Mouse (Mus musculus) MEL (cell line): ENCODE measurements around the gene Mta1. TPM values are rescaled to one million over a fixed set of nuclear protein-coding genes. Genes with fewer than 3 reads are reported as not detected.
A peak's percentile ranks its signal among the peaks of the same experiment; 100 is the strongest.

Experiments used
- DNase-seq: peaks from one replicate; pipeline ENCODE4 v3.0.0; 2011; ENCODE audit warnings: low read depth, low spot score
- H3K27ac ChIP-seq: 2 replicates; pipeline ENCODE4 v1.5.1; 2012; ENCODE audit warnings: low read depth, mild to moderate bottlenecking, control low read depth, low read length, moderate library complexity; ENCODE audit not compliant: control insufficient read depth
- H3K27me3 ChIP-seq, 2 experiments: fragments of 150-350 bp in 1 of 2; sonication (generic) in 1 of 2; 2 replicates each; pipeline ENCODE4 v1.6.1; 2012; ENCODE audit warnings: low read length in 2 of 2, mild to moderate bottlenecking in 2 of 2, improper control_type of control experiment in 1 of 2, moderate library complexity in 1 of 2; ENCODE audit not compliant: insufficient read depth in 2 of 2, control insufficient read depth in 1 of 2
- H3K36me3 ChIP-seq, 2 experiments: 2 replicates each; pipeline ENCODE4 v1.6.1; 2012 to 2014; ENCODE audit warnings: low read length in 2 of 2, improper control_type of control experiment in 1 of 2, inconsistent platforms in 1 of 2, mild to moderate bottlenecking in 1 of 2; ENCODE audit not compliant: insufficient read depth in 2 of 2, control insufficient read depth in 1 of 2
- H3K4me1 ChIP-seq, 2 experiments: fragments of 150-350 bp in 1 of 2; sonication (generic) in 1 of 2; 2 replicates each; pipeline ENCODE4 v1.6.1; 2012; ENCODE audit warnings: low read length in 2 of 2, improper control_type of control experiment in 1 of 2, mild to moderate bottlenecking in 1 of 2; ENCODE audit not compliant: insufficient read depth in 2 of 2, control insufficient read depth in 1 of 2
- H3K4me3 ChIP-seq, 2 experiments: fragments of 150-350 bp in 1 of 2; sonication (generic) in 1 of 2; 2 replicates each; pipeline ENCODE4 v1.5.1; 2012; ENCODE audit warnings: low read depth in 2 of 2, low read length in 2 of 2, mild to moderate bottlenecking in 2 of 2, moderate library complexity in 2 of 2, control low read depth in 1 of 2, improper control_type of control experiment in 1 of 2; ENCODE audit not compliant: control insufficient read depth in 1 of 2, insufficient read depth in 1 of 2
- H3K79me2 ChIP-seq: 2 replicates; pipeline ENCODE4 v1.6.1; 2012; ENCODE audit warnings: mild to moderate bottlenecking, low read length, moderate library complexity; ENCODE audit not compliant: control insufficient read depth, poor library complexity, insufficient read depth
- H3K9ac ChIP-seq: 2 replicates; pipeline ENCODE4 v1.6.1; 2012; ENCODE audit warnings: low read depth, mild to moderate bottlenecking, control low read depth, low read length, moderate library complexity; ENCODE audit not compliant: control insufficient read depth, poor library complexity, severe bottlenecking
- H3K9me3 ChIP-seq: fragments of 150-350 bp; sonication (generic); replicated peaks from 2 replicates; pipeline ENCODE4 v1.6.1; 2012; ENCODE audit warnings: mild to moderate bottlenecking, low read length, improper control_type of control experiment, moderate library complexity; ENCODE audit not compliant: insufficient read depth
- BHLHE40 ChIP-seq: IDR thresholded peaks from 2 replicates; pipeline ENCODE4 v1.6.1; 2012; ENCODE audit warnings: low read depth, mild to moderate bottlenecking, inconsistent platforms, low read length, improper control_type of control experiment, borderline replicate concordance
- CHD1 ChIP-seq: IDR thresholded peaks from 2 replicates; pipeline ENCODE4 v1.6.1; 2012; ENCODE audit warnings: low read depth, mild to moderate bottlenecking, inconsistent platforms, low read length, improper control_type of control experiment
- CHD2 ChIP-seq: IDR thresholded peaks from 2 replicates; pipeline ENCODE4 v1.6.1; 2011; ENCODE audit warnings: low read length, improper control_type of control experiment
- CTCF ChIP-seq, 3 experiments: IDR thresholded peaks in 2 of 3; conservative IDR thresholded peaks in 1 of 3; 2 replicates each; pipeline ENCODE4 v1.5.1; 2011 to 2012; ENCODE audit warnings: low read length in 3 of 3, low read depth in 2 of 3, mild to moderate bottlenecking in 2 of 3, improper control_type of control experiment in 1 of 3, inconsistent platforms in 1 of 3, mixed read lengths in 1 of 3, moderate library complexity in 1 of 3; ENCODE audit not compliant: control insufficient read depth in 1 of 3, insufficient read depth in 1 of 3, poor library complexity in 1 of 3, severe bottlenecking in 1 of 3
- E2F4 ChIP-seq: IDR thresholded peaks from 2 replicates; pipeline ENCODE4 v1.6.1; 2011; ENCODE audit warnings: low read depth, low read length, improper control_type of control experiment, borderline replicate concordance
- ELF1 ChIP-seq: IDR thresholded peaks from 2 replicates; pipeline ENCODE4 v1.6.1; 2014; ENCODE audit warnings: low read depth, mild to moderate bottlenecking, inconsistent platforms, low read length, improper control_type of control experiment, moderate library complexity
- EP300 ChIP-seq, 2 experiments: IDR thresholded peaks; 2 replicates each; pipeline ENCODE4 v1.6.1; 2011; ENCODE audit warnings: improper control_type of control experiment in 2 of 2, low read length in 2 of 2, low read depth in 1 of 2, mild to moderate bottlenecking in 1 of 2
- ETS1 ChIP-seq: IDR thresholded peaks from 2 replicates; pipeline ENCODE4 v1.6.1; 2012; ENCODE audit warnings: low read depth, mild to moderate bottlenecking, inconsistent platforms, low read length, improper control_type of control experiment, moderate library complexity
- GABPA ChIP-seq: IDR thresholded peaks from 2 replicates; pipeline ENCODE4 v1.6.1; 2012; ENCODE audit warnings: low read depth, mild to moderate bottlenecking, inconsistent platforms, low read length, improper control_type of control experiment, moderate library complexity
- GATA1 ChIP-seq: IDR thresholded peaks from 2 replicates; pipeline ENCODE4 v1.6.1; 2011; ENCODE audit warnings: low read depth, low read length, improper control_type of control experiment
- HCFC1 ChIP-seq: IDR thresholded peaks from 2 replicates; pipeline ENCODE4 v1.6.1; 2012; ENCODE audit warnings: low read depth, mild to moderate bottlenecking, inconsistent platforms, low read length, improper control_type of control experiment, moderate library complexity
- JUND ChIP-seq: IDR thresholded peaks from 2 replicates; pipeline ENCODE4 v1.6.1; 2011; ENCODE audit warnings: low read depth, mild to moderate bottlenecking, improper control_type of control experiment, low read length
- KAT2A ChIP-seq: conservative IDR thresholded peaks from 2 replicates; pipeline ENCODE4 v1.6.1; 2012; ENCODE audit warnings: low read depth, low read length, improper control_type of control experiment, inconsistent platforms
- MAFK ChIP-seq: IDR thresholded peaks from 2 replicates; pipeline ENCODE4 v1.6.1; 2011; ENCODE audit warnings: low read depth, mild to moderate bottlenecking, low read length, improper control_type of control experiment, borderline replicate concordance
- MAX ChIP-seq: IDR thresholded peaks from 2 replicates; pipeline ENCODE4 v1.6.1; 2011; ENCODE audit warnings: low read length, improper control_type of control experiment
- MAZ ChIP-seq: IDR thresholded peaks from 2 replicates; pipeline ENCODE4 v1.6.1; 2012; ENCODE audit warnings: low read depth, mild to moderate bottlenecking, inconsistent platforms, low read length, improper control_type of control experiment
- MEF2A ChIP-seq: IDR thresholded peaks from 2 replicates; pipeline ENCODE4 v1.6.1; 2014; ENCODE audit warnings: low read depth, mild to moderate bottlenecking, inconsistent platforms, low read length, improper control_type of control experiment; ENCODE audit not compliant: poor library complexity, insufficient replicate concordance, severe bottlenecking; ENCODE audit errors: extremely low read depth
- MXI1 ChIP-seq: IDR thresholded peaks from 2 replicates; pipeline ENCODE4 v1.6.1; 2011; ENCODE audit warnings: mild to moderate bottlenecking, low read depth, low read length, improper control_type of control experiment
- MYB ChIP-seq: IDR thresholded peaks from 2 replicates; pipeline ENCODE4 v1.6.1; 2011; ENCODE audit warnings: mild to moderate bottlenecking, low read depth, low read length, improper control_type of control experiment
- MYC ChIP-seq: IDR thresholded peaks from 2 replicates; pipeline ENCODE4 v1.6.1; 2011; ENCODE audit warnings: low read depth, mild to moderate bottlenecking, low read length, improper control_type of control experiment, moderate library complexity
- NRF1 ChIP-seq: IDR thresholded peaks from 2 replicates; pipeline ENCODE4 v1.6.1; 2014; ENCODE audit warnings: low read depth, mild to moderate bottlenecking, inconsistent platforms, low read length, improper control_type of control experiment, moderate library complexity; ENCODE audit not compliant: poor library complexity, insufficient read depth, severe bottlenecking
- POLR2AphosphoS2 ChIP-seq: IDR thresholded peaks from 2 replicates; pipeline ENCODE4 v1.6.1; 2011; ENCODE audit warnings: low read length, improper control_type of control experiment
- POLR2AphosphoS5 ChIP-seq: IDR thresholded peaks from 2 replicates; pipeline ENCODE4 v1.6.1; 2012; ENCODE audit warnings: low read depth, borderline replicate concordance, mild to moderate bottlenecking, inconsistent platforms, low read length, moderate library complexity, mixed read lengths
- RAD21 ChIP-seq: IDR thresholded peaks from 2 replicates; pipeline ENCODE4 v1.6.1; 2011; ENCODE audit warnings: mild to moderate bottlenecking, low read depth, low read length, improper control_type of control experiment
- RCOR1 ChIP-seq: IDR thresholded peaks from 2 replicates; pipeline ENCODE4 v1.6.1; 2012; ENCODE audit warnings: low read depth, mild to moderate bottlenecking, inconsistent platforms, low read length, improper control_type of control experiment
- SIN3A ChIP-seq: IDR thresholded peaks from 2 replicates; pipeline ENCODE4 v1.6.1; 2012; ENCODE audit warnings: low read length, improper control_type of control experiment, inconsistent platforms
- TAL1 ChIP-seq: IDR thresholded peaks from 2 replicates; pipeline ENCODE4 v1.6.1; 2012; ENCODE audit warnings: mild to moderate bottlenecking, inconsistent platforms, low read length, moderate library complexity, mixed read lengths
- TCF12 ChIP-seq: IDR thresholded peaks from 2 replicates; pipeline ENCODE4 v1.6.1; 2014; ENCODE audit warnings: low read depth, mild to moderate bottlenecking, inconsistent platforms, low read length, improper control_type of control experiment, moderate library complexity
- UBTF ChIP-seq: IDR thresholded peaks from 2 replicates; pipeline ENCODE4 v1.6.1; 2012; ENCODE audit warnings: low read depth, mild to moderate bottlenecking, inconsistent platforms, low read length, improper control_type of control experiment, moderate library complexity, borderline replicate concordance; ENCODE audit not compliant: insufficient read depth
- USF1 ChIP-seq: IDR thresholded peaks from 2 replicates; pipeline ENCODE4 v1.6.1; 2014; ENCODE audit warnings: low read depth, mild to moderate bottlenecking, inconsistent platforms, low read length, improper control_type of control experiment, moderate library complexity
- USF2 ChIP-seq, 2 experiments: IDR thresholded peaks; 2 replicates each; pipeline ENCODE4 v1.6.1; 2011 to 2012; ENCODE audit warnings: improper control_type of control experiment in 2 of 2, low read length in 2 of 2, borderline replicate concordance in 1 of 2, inconsistent platforms in 1 of 2, low read depth in 1 of 2, mild to moderate bottlenecking in 1 of 2; ENCODE audit not compliant: insufficient read depth in 1 of 2
- ZC3H11A ChIP-seq: IDR thresholded peaks from 2 replicates; pipeline ENCODE4 v1.6.1; 2012; ENCODE audit warnings: low read depth, mild to moderate bottlenecking, inconsistent platforms, low read length, improper control_type of control experiment
- ZKSCAN1 ChIP-seq: IDR thresholded peaks from 2 replicates; pipeline ENCODE4 v1.6.1; 2012; ENCODE audit warnings: low read depth, mild to moderate bottlenecking, inconsistent platforms, low read length, improper control_type of control experiment, moderate library complexity
- ZNF384 ChIP-seq: IDR thresholded peaks from 2 replicates; pipeline ENCODE4 v1.6.1; 2012; ENCODE audit warnings: low read depth, mild to moderate bottlenecking, inconsistent platforms, low read length, improper control_type of control experiment
- polyA plus RNA-seq, 2 experiments: library from polyadenylated mRNA; stranded (reverse) in 1 of 2; unstranded in 1 of 2; fragments of >175 nt in 1 of 2; fragments of >200 nt in 1 of 2; gene quantifications; 2 replicates each; pipeline versions ENCODE4 v1.2.1 to v1.2.4; 2012; ENCODE audit warnings: low replicate concordance in 2 of 2, low read depth in 1 of 2; ENCODE audit not compliant: insufficient read length in 2 of 2, insufficient read depth in 1 of 2, missing spikeins in 1 of 2
- total RNA-seq: library from RNA; depleted of rRNA; stranded (reverse); fragments of 300-350 nt; gene quantifications from 2 replicates; pipeline ENCODE4 v1.2.3, GENCODE M21; 2012

Mta1 gene
- total and polyA plus RNA-seq, 3 experiments = 69.0 to 410 (median 99.5) TPM

GRCm38 (mm10) chr12:113140616-113141411, 42.7 kb downstream of the Mta1 start:
- H3K9ac ChIP-seq = peak overlapping the region; percentile 70
- peak overlapping the region; percentile 29 for H3K27ac ChIP-seq
- H3K79me2 ChIP-seq = peaks cover 2% of the 10 kb centered on the region; the same call in 1 of the 2 replicates
- peaks cover 0 to 21% of the 10 kb centered on the region in 2 experiments; a peak in 3 of 4 replicates for H3K4me1 ChIP-seq
- H3K36me3 ChIP-seq = peaks cover 0 to 12% of the 10 kb centered on the region in 2 experiments; a peak in 3 of 4 replicates
- peak overlapping the region; percentile 70 for H3K4me3 ChIP-seq
- no peak for DNase-seq
- H3K9me3 ChIP-seq = no peaks in the 10 kb centered on the region
- no peaks in the 10 kb centered on the region for H3K27me3 ChIP-seq
- TF ChIP-seq E2F4 = no peak
- TF ChIP-seq CHD2 = no peak
- TF ChIP-seq MYB = peak; percentile 23; the same call in 1 of the 2 replicates
- no peak for TF ChIP-seq CHD1
- no peak for TF ChIP-seq USF2 (IDR thresholded peaks at IDR 0.05; ENCODE audit: borderline replicate concordance in 1 of 2, insufficient read depth in 1 of 2, low read depth in 1 of 2, low read length in 2 of 2)
- no peak for TF ChIP-seq HCFC1
- TF ChIP-seq NRF1 = peak; percentile 22; the same call in 1 of the 2 replicates
- TF ChIP-seq MXI1 = no peak; the same call in 1 of the 2 replicates
- TF ChIP-seq SIN3A = no peak
- TF ChIP-seq GATA1 = peak; percentile 49; the same call in 1 of the 2 replicates
- no peak for TF ChIP-seq CTCF (IDR thresholded peaks at IDR 0.05 in 2 of 3, conservative IDR thresholded peaks at IDR 0.05 in 1 of 3; ENCODE audit: control insufficient read depth in 1 of 3, insufficient read depth in 1 of 3, low read depth in 2 of 3, low read length in 3 of 3, poor library complexity in 1 of 3, severe bottlenecking in 1 of 3)
- TF ChIP-seq EP300 (IDR thresholded peaks at IDR 0.05; ENCODE audit: low read depth in 1 of 2, low read length in 2 of 2) = peak in 1 of 2 experiments; percentile 31; a peak in 1 of 4 replicates
- no peak for TF ChIP-seq BHLHE40
- no peak for TF ChIP-seq MAFK
- TF ChIP-seq KAT2A = no peak; the same call in 1 of the 2 replicates
- no peak for TF ChIP-seq ZNF384
- 0 out of 2 replicates have a peak, but pooled peaks have one; percentile 10 for TF ChIP-seq ETS1
- TF ChIP-seq MAX = peak; percentile 92
- TF ChIP-seq RCOR1 = peak; percentile 34; the same call in 1 of the 2 replicates
- no peak for TF ChIP-seq TCF12
- no peak for TF ChIP-seq USF1
- no peak for TF ChIP-seq ZC3H11A
- TF ChIP-seq GABPA = no peak
- no peak for TF ChIP-seq UBTF
- no peak for TF ChIP-seq MAZ
- TF ChIP-seq MYC = peak; percentile 91; the same call in 1 of the 2 replicates
- no peak for TF ChIP-seq ZKSCAN1
- TF ChIP-seq POLR2AphosphoS2 = no peak
- no peak for TF ChIP-seq MEF2A
- no peak for TF ChIP-seq RAD21
- TF ChIP-seq POLR2AphosphoS5 = peak; percentile 82; the same call in 1 of the 2 replicates
- TF ChIP-seq TAL1 = peak; percentile 55
- no peak for TF ChIP-seq JUND
- TF ChIP-seq ELF1 = no peak
